Mouse (Mus musculus) kidney, adult 18-20 months (tissue): ENCODE measurements around the gene Il33.

Source experiments
- DNase-seq: peaks from one replicate; pipeline ENCODE4 v3.0.0; 2021

Il33 gene

GRCm38 (mm10) chr19:29924638-29925258, at the start of gene Il33:
Gene Il33, plus strand, starts transcription at chr19:29925114.
- DNase-seq = peak; percentile 71

GRCm38 (mm10) chr19:29877422-29878291, 47.3 kb upstream of the Il33 start:
- no peak for DNase-seq

GRCm38 (mm10) chr19:29878896-29879504, 45.9 kb upstream of the Il33 start:
- DNase-seq = no peak

GRCm38 (mm10) chr19:29880918-29881317, 44.0 kb upstream of the Il33 start:
- DNase-seq = no peak

GRCm38 (mm10) chr19:29882696-29883095, 42.2 kb upstream of the Il33 start:
- no peak for DNase-seq

- no peak for DNase-seq
These were observed 39.4 kb upstream of the Il33 start for GRCm38 (mm10) chr19:29885548-29885947.

GRCm38 (mm10) chr19:29887476-29887875, 37.4 kb upstream of the Il33 start:
- no peak for DNase-seq

- DNase-seq = no peak
These were observed 36.0 kb upstream of the Il33 start for GRCm38 (mm10) chr19:29888946-29889345.

GRCm38 (mm10) chr19:29891981-29892380, 32.9 kb upstream of the Il33 start:
- DNase-seq = no peak

- no peak for DNase-seq
These were observed 32.1 kb upstream of the Il33 start for GRCm38 (mm10) chr19:29892786-29893185.

- DNase-seq = no peak
These were observed 31.1 kb upstream of the Il33 start for GRCm38 (mm10) chr19:29893718-29894273.

GRCm38 (mm10) chr19:29894381-29894780, 30.5 kb upstream of the Il33 start:
- no peak for DNase-seq

GRCm38 (mm10) chr19:29895047-29895446, 29.9 kb upstream of the Il33 start:
- no peak for DNase-seq

GRCm38 (mm10) chr19:29900318-29900717, 24.6 kb upstream of the Il33 start:
- no peak for DNase-seq

GRCm38 (mm10) chr19:29902343-29903070, 22.4 kb upstream of the Il33 start:
- DNase-seq = no peak

GRCm38 (mm10) chr19:29905896-29906295, 19.0 kb upstream of the Il33 start:
- no peak for DNase-seq

- DNase-seq = no peak
These were observed 15.7 kb upstream of the Il33 start for GRCm38 (mm10) chr19:29909166-29909565.

GRCm38 (mm10) chr19:29911919-29912318, 13.0 kb upstream of the Il33 start:
- no peak for DNase-seq

GRCm38 (mm10) chr19:29917421-29917820, 7.5 kb upstream of the Il33 start:
- no peak for DNase-seq

GRCm38 (mm10) chr19:29926101-29926755, 1.3 kb downstream of the Il33 start:
- DNase-seq = no peak

GRCm38 (mm10) chr19:29930296-29930695, 5.4 kb downstream of the Il33 start:
- no peak for DNase-seq

- DNase-seq = no peak
These were observed 12.5 kb downstream of the Il33 start for GRCm38 (mm10) chr19:29937445-29937844.
